Mouse (Mus musculus): ENCODE data around the gene Lemd2.

- TF ChIP-seq POLR2A (IDR thresholded peaks at IDR 0.05; ENCODE audit: low read depth, low read length) (no peak), CTCF (IDR thresholded peaks at IDR 0.05; ENCODE audit: extremely low read depth, insufficient read depth, insufficient read length, insufficient replicate concordance) (no peak)
Measured at GRCm38 (mm10) chr17:27229710-27230454, 25.6 kb upstream of the Lemd2 start.
